Mouse (Mus musculus): ENCODE results near the gene Lamc2.

GRCm38 (mm10) chr1:153163831-153164230, 22.4 kb downstream of the Lamc2 start:
- TF ChIP-seq MAX (IDR thresholded peaks at IDR 0.05; ENCODE audit: low read length) (no peak), TCF12 (IDR thresholded peaks at IDR 0.05; ENCODE audit: low read depth, low read length) (no peak), TBP (IDR thresholded peaks at IDR 0.05; ENCODE audit: low read depth, low read length) (no peak), CTCF (IDR thresholded peaks at IDR 0.05 in 2 of 3, conservative IDR thresholded peaks at IDR 0.05 in 1 of 3; ENCODE audit: control insufficient read depth in 1 of 3, insufficient read depth in 1 of 3, low read depth in 2 of 3, low read length in 3 of 3, poor library complexity in 1 of 3, severe bottlenecking in 1 of 3) (no peak), MAZ (IDR thresholded peaks at IDR 0.05; ENCODE audit: low read depth, low read length) (no peak), USF1 (IDR thresholded peaks at IDR 0.05; ENCODE audit: low read depth, low read length) (no peak), POLR2A (IDR thresholded peaks at IDR 0.05; ENCODE audit: control insufficient read depth in 1 of 2, insufficient read depth in 1 of 2, low read depth in 1 of 2, low read length in 2 of 2, poor library complexity in 1 of 2) (no peak), MYB (IDR thresholded peaks at IDR 0.05; ENCODE audit: low read depth, low read length) (no peak), ZMIZ1 (IDR thresholded peaks at IDR 0.05; ENCODE audit: low read depth, low read length) (no peak), MAFK (IDR thresholded peaks at IDR 0.05; ENCODE audit: borderline replicate concordance, low read depth, low read length) (no peak), ZNF384 (IDR thresholded peaks at IDR 0.05; ENCODE audit: low read depth, low read length) (no peak), EP300 (IDR thresholded peaks at IDR 0.05; ENCODE audit: low read depth in 1 of 2, low read length in 2 of 2) (no peak), JUND (IDR thresholded peaks at IDR 0.05; ENCODE audit: low read depth, low read length) (no peak), POLR2AphosphoS2 (IDR thresholded peaks at IDR 0.05; ENCODE audit: low read length) (no peak)

Data from MEL (cell line).